Mouse (Mus musculus) E14TG2a.4 (cell line): ENCODE measurements at regions not wholly inside any gene's neighbourhood (a gene's known extent, or its start where the extent isn't known, plus 50 kb on each side); places are given as distances from the start of the nearest gene placed in this dataset.

Experiments used
- CTCF ChIP-seq: conservative IDR thresholded peaks from 2 replicates; pipeline ENCODE4 v1.5.1; 2014; ENCODE audit warnings: low read length
- NANOG ChIP-seq: IDR thresholded peaks from 2 replicates; pipeline ENCODE4 v1.6.1; 2014; ENCODE audit warnings: borderline replicate concordance, low read length, mixed read lengths
- POU5F1 ChIP-seq: IDR thresholded peaks from 2 replicates; pipeline ENCODE4 v1.6.1; 2014; ENCODE audit warnings: low read length, borderline replicate concordance

DNA sequence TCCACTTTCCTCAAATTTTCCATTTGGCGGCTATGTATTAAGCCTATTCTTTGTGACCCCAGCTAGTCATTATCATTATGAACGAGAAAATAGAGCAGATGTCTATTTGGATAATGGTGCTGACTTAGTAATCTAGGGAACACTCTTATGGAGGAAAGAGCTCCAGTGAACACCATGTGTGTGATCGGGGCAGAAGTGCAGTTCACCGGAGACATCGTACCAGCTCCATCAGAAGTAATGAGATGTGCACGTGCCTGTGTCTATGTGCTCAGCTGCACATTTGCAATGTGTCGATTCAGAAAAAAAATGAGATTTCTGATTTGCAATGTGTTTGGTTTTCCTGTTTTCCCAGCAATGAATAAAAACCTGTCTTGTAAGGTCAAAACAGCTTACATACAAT lies 206.6 kb downstream of the Mreg start:
- TF ChIP-seq CTCF (no peak), POU5F1 (no peak), NANOG (no peak)
